Mouse (Mus musculus) 3T3-L1 (cell line): ENCODE measurements at regions not wholly inside any gene's neighbourhood (a gene's known extent, or its start where the extent isn't known, plus 50 kb on each side); places are given as distances from the start of the nearest gene placed in this dataset.
A peak's percentile ranks its signal among the peaks of the same experiment; 100 is the strongest.

ENCODE experiments used
- DNase-seq: peaks from one replicate; pipeline ENCODE4 v3.0.0-alpha.2; 2015; ENCODE audit warnings: low read depth, low spot score

- DNase-seq = no peak
Measured at GRCm38 (mm10) chr8:128039341-128040064, 318.9 kb upstream of the Nrp1 start.

GRCm38 (mm10) chr8:128042877-128043276 lies 315.5 kb upstream of the Nrp1 start:
- no peak for DNase-seq

- no peak for DNase-seq
Measured at GRCm38 (mm10) chr8:128043392-128043791, 315.0 kb upstream of the Nrp1 start.

- no peak for DNase-seq
Measured at GRCm38 (mm10) chr8:128056251-128056650, 302.2 kb upstream of the Nrp1 start.

DNA sequence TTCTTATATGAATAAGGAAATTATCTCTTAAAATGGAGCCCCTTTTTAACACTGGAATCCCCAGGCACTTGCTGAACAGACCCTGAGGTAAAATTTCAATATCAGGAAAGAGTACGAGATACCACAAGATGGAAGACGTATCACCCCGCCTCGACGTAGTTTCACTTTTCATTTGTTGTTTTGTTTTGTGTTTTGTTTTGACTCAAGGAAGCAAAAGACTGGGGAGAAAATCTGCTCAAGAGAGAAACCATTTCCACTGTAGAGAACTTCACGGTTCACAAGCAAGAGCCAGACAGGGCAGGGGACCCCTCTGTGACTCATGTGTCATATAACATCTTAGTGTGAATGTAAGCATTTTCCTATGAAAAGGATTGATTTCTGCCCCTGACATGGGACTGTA lies 300.6 kb upstream of the Nrp1 start:
- DNase-seq = no peak

GRCm38 (mm10) chr8:128059817-128060216 lies 298.6 kb upstream of the Nrp1 start:
- DNase-seq = no peak

DNA sequence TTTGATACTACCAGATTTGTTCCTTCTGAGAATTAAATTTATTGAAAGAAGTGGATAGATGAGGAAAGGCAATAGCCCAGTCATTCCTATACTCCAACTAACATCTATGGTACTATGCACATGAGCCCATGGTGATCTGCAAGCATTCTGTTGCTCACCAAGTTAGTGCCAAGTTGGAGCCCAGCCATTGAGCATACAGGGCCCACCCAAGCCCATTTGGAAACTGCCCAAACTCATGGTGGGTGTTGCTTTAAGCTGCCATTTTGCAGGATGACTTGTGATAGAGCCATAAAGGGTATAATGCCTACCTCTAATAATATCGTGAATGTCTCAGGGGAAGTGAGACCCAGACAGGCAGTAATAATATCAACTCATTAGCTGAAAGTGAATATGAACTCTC lies 294.2 kb upstream of the Nrp1 start:
- no peak for DNase-seq

DNA sequence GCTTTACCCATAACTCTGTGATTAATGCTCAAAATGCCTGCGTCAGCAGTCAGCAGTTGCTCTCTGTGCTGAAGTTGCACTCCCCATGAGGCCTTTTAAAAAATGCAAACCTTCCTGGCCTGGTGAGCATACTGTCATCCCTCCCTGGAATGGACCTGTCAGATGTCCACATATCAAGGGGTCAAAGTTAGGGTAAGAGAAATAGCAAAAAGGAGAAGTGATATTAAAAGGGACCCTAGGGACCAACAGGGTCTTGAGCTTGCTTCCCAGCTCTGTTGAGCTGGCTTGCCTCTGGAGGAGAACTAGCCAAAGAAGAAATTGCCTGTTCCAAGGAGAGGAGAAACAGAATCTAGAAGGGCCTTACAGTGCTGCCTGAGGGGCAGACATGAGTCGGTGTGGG lies 293.3 kb upstream of the Nrp1 start:
- DNase-seq = no peak

GRCm38 (mm10) chr8:128065964-128066680 lies 292.3 kb upstream of the Nrp1 start:
- no peak for DNase-seq

DNA sequence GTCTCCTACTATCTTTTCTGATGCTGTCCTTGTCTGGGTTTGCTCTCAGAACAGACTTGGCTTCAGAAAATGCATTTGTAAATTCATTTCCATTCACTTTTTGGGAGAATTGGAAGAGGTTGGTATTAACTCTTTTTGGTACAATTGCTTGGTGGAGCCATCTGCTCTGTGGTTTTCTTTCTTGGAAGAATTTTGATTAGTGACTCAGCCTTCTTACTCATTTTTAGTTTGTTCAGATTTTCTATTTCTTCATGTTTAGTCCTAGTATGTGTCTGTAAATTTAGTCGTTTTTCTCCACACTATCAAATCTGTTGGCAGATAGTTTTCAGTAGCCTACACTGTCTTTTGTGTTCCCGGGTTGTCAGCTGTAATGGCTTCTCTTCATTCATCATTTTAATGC lies 288.7 kb upstream of the Nrp1 start:
- DNase-seq = peak; percentile 63

GRCm38 (mm10) chr8:128075566-128075965 lies 282.8 kb upstream of the Nrp1 start:
- DNase-seq = no peak

DNA sequence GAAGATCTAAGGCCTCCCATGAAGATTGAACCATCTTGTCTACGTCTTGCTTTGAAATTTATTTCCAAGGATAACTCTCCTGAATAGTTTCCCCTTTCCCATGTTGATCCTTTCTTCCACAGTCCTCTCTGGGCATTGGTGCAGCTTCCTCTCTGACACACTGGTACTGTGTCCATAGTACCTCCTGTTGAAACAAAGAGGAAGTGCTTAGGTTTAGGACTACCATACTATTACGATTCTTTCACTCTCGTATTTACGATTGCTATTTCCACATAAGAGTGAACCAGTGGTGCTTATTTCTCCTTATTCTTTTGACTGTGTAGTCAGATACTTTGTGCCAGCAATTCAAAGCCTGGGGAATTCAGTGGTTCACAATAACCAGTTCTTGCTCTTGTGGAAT lies 282.2 kb upstream of the Nrp1 start:
- no peak for DNase-seq

- no peak for DNase-seq
Measured at GRCm38 (mm10) chr8:128078740-128079139, 279.7 kb upstream of the Nrp1 start.

GRCm38 (mm10) chr8:128085800-128086199 lies 272.6 kb upstream of the Nrp1 start:
- no peak for DNase-seq

DNA sequence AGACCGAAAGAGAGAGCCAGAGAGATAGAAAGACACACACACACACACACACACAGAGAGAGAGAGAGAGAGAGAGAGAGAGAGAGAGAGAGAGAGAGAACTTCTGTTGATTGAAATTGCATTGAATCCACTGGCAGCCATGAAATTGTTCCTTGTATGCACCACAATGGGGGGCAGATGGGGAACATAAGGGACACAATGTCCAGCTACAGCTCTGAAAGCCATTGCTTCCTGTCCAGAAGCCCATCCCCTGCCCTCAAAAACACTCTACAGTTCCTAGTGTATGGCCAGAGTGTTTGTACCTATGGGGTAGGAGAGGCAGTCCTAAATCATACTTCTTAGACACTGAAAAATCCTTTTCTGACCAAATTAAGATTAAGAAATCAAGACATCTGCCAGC lies 270.9 kb upstream of the Nrp1 start:
- DNase-seq = no peak

DNA sequence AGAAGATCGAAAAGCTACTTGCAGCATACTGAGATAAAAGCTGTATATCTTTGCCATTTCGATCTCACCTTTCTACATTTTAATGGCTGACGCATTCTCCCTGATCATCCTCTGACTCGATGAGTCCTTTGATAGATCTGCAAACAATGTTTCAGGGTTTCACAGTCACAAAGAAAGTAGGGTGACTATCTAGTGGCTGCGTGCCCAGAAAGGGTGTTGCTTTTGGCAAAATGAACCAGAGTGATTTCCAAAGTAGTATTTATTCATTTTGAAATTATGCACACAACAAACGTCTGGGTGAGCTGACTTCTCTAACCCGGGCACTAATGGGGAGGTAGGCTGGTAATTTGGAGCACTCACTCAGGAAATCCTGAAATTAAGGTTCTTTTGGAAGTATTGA lies 265.6 kb upstream of the Nrp1 start:
- DNase-seq = peak; percentile 34

GRCm38 (mm10) chr8:128095451-128095850 lies 263.0 kb upstream of the Nrp1 start:
- DNase-seq = no peak

DNA sequence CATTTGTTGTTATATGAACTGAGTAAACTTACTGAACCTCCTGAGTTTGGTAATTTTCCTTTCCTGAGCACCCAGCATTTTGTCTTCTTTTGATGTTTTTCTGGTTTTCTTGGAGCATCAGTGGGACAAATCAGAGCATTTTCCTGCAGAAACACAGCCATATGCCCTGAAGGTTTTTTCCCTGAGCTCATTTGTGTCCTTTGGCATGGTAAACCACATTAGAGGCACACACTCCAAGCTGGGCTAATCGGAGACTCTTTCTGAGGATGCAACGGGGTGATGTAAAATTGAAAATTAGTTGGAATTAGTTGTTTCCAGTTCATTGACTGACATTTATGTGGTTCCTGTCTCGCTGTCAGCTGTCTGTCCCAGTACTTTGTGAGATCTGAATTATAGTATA lies 260.8 kb upstream of the Nrp1 start:
- no peak for DNase-seq

DNA sequence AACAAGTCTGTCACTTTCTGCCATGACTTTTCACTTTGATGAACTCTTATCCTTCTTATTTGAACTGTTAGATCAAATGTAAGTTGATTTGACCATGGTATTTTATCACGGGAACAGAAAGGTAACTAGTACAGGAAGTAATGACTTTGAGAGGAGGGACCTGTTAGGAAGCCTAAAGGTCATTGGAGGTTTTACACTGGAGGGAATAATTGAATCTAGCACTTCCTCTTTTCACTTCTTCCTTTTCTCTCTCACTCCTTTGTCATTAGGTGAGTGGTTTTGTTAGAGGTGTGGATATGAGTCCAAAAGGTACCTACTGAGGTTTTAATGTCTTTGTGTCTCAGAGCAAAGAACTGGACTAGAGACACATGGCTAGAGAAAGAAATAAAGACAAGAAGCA lies 255.0 kb upstream of the Nrp1 start:
- no peak for DNase-seq

DNA sequence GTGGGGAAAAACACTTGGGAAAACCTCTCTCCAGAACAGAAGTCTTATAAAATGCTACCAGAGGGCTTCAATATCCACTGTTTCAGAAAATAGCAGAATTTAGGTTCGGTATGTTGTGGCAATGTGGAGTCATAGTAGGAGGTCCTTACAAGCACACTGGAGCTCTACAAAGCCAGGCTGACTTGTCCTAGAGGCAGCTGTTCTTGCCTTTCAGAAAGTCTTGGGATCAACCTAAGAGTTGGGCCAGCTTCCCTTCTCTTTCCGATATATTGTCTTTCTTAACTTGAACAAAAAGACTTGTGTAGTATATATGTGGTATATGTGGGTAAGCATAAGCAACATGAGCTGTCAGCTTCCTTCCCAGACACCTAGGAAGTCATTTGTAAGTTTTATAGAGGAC lies 251.8 kb upstream of the Nrp1 start:
- DNase-seq = no peak

GRCm38 (mm10) chr8:128107041-128107440 lies 251.4 kb upstream of the Nrp1 start:
- no peak for DNase-seq

DNA sequence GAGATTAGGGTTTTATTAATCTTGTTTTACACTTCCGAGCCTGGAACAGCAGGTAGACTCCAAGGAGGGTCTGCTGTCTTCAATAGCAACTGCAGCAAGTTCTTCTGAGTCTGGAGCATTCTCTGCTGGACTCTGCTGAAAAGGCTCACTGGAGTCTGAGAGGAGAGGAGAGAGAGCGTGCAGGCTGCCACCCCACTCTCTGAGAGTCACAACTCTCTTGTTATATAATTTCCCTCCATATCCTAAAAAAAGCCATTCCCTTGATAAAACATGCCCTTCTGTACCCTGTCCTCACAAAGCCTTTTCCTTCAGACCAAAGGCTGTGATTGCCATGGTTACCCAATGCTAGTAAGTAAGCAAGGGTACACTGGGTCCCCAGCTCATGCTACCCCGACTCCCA lies 249.4 kb upstream of the Nrp1 start:
- DNase-seq = no peak

- DNase-seq = no peak
Measured at GRCm38 (mm10) chr8:128111132-128111531, 247.3 kb upstream of the Nrp1 start.
